Mouse (Mus musculus): Measurements from ENCODE around the gene Vamp9.
A peak's percentile ranks its signal among the peaks of the same experiment; 100 is the strongest.

Vamp9 gene

GRCm38 (mm10) chr5:99941776-99942502 lies 35.9 kb downstream of the Vamp9 start:
- DNase-seq (ENCODE audit: low spot score), result no peak

GRCm38 (mm10) chr5:99952513-99952912 lies 46.5 kb downstream of the Vamp9 start:
- DNase-seq (ENCODE audit: low spot score), result no peak

GRCm38 (mm10) chr5:99953883-99954282 lies 47.8 kb downstream of the Vamp9 start:
- DNase-seq (ENCODE audit: low spot score), result no peak

- DNase-seq (ENCODE audit: low spot score), result no peak
Measured at GRCm38 (mm10) chr5:99958666-99959065, 52.6 kb downstream of the Vamp9 start.

GRCm38 (mm10) chr5:99959236-99959936 lies 53.3 kb downstream of the Vamp9 start:
- no peak for DNase-seq (ENCODE audit: low spot score)

GRCm38 (mm10) chr5:99959960-99960359 lies 53.9 kb downstream of the Vamp9 start:
- DNase-seq (ENCODE audit: low spot score), result no peak

GRCm38 (mm10) chr5:99973941-99974340 lies 67.9 kb downstream of the Vamp9 start:
- peak; percentile 18 for DNase-seq (ENCODE audit: low spot score)

- no peak for DNase-seq (ENCODE audit: low spot score)
Measured at GRCm38 (mm10) chr5:99975061-99975460, 69.0 kb downstream of the Vamp9 start.

GRCm38 (mm10) chr5:99975776-99976175 lies 69.7 kb downstream of the Vamp9 start:
- no peak for DNase-seq (ENCODE audit: low spot score)

GRCm38 (mm10) chr5:99976334-99976955 lies 70.4 kb downstream of the Vamp9 start:
- DNase-seq (ENCODE audit: low spot score), result no peak

GRCm38 (mm10) chr5:99977516-99978301 lies 71.7 kb downstream of the Vamp9 start:
- peak; percentile 87 for DNase-seq (ENCODE audit: low spot score)

- peak; percentile 94 for DNase-seq (ENCODE audit: low spot score)
Measured at GRCm38 (mm10) chr5:99978699-99979442, 72.8 kb downstream of the Vamp9 start, which contains the start of the genes Hnrnpd and 4930524J08Rik. Gene Hnrnpd (minus strand): TSS chr5:99978938. Gene 4930524J08Rik (plus strand): TSS chr5:99979061.

- no peak for DNase-seq (ENCODE audit: low spot score)
Measured at GRCm38 (mm10) chr5:99983452-99984061, 77.5 kb downstream of the Vamp9 start.

GRCm38 (mm10) chr5:99994166-99994565 lies 88.1 kb downstream of the Vamp9 start:
- DNase-seq (ENCODE audit: low spot score), result no peak

GRCm38 (mm10) chr5:99994680-99995079 lies 88.6 kb downstream of the Vamp9 start:
- DNase-seq (ENCODE audit: low spot score), result no peak

- DNase-seq (ENCODE audit: low spot score), result no peak
Measured at GRCm38 (mm10) chr5:100000048-100000447, 94.0 kb downstream of the Vamp9 start.

- DNase-seq (ENCODE audit: low spot score), result no peak
Measured at GRCm38 (mm10) chr5:100000500-100000899, 94.4 kb downstream of the Vamp9 start.

All from urinary bladder, postnatal 14 days (tissue).